Mouse (Mus musculus) kidney, embryonic 16.5 days (tissue): ENCODE data around the gene Olfr898. TPM values are rescaled to one million over a fixed set of nuclear protein-coding genes. Genes with fewer than 3 reads are reported as not detected.

Experiments used
- ATAC-seq: fragments of 200-750 bp; cut with Nextera tagmentation; 2 replicates; pipeline ENCODE4 v1.8.0; 2017; ENCODE audit warnings: moderate TSS enrichment; ENCODE audit not compliant: low FRiP score, low TSS enrichment
- H3K27ac ChIP-seq: fragments of 300-500 bp; sonication (generic); 2 replicates; pipeline ENCODE4 v1.5.1; 2014; ENCODE audit warnings: low read length
- H3K27me3 ChIP-seq: fragments of 300-500 bp; sonication (generic); 2 replicates; pipeline ENCODE4 v1.6.1; 2014; ENCODE audit warnings: low read length, control low read depth, mixed read lengths; ENCODE audit not compliant: insufficient read depth
- H3K36me3 ChIP-seq: fragments of 300-500 bp; sonication (generic); 2 replicates; pipeline ENCODE4 v1.6.1; 2014; ENCODE audit warnings: low read length, control low read depth, mixed read lengths; ENCODE audit not compliant: insufficient read depth
- H3K4me1 ChIP-seq: fragments of 300-500 bp; sonication (generic); 2 replicates; pipeline ENCODE4 v1.6.1; 2014; ENCODE audit warnings: low read length, control low read depth, mixed read lengths; ENCODE audit not compliant: insufficient read depth
- H3K4me2 ChIP-seq: fragments of 300-500 bp; sonication (generic); replicated peaks from 2 replicates; pipeline ENCODE4 v1.6.1; 2014; ENCODE audit warnings: low read depth, low read length
- H3K4me3 ChIP-seq: fragments of 300-500 bp; sonication (generic); 2 replicates; pipeline ENCODE4 v1.5.1; 2014; ENCODE audit warnings: mild to moderate bottlenecking, low read length
- H3K9ac ChIP-seq: fragments of 300-500 bp; sonication (generic); replicated peaks from 2 replicates; pipeline ENCODE4 v1.6.1; 2014; ENCODE audit warnings: low read length
- H3K9me3 ChIP-seq: fragments of 300-500 bp; sonication (generic); 2 replicates; pipeline ENCODE4 v1.6.1; 2016; ENCODE audit warnings: low read length, control low read depth
- WGBS: fragments of 180-500 bp; shearing (Covaris S2); extraction: QIAGEN DNeasy Blood & Tissue Kit; methylation state at CpG from one replicate; pipeline ENCODE4 v1.1.7; 2014; 5-methylcytosine and 5-hydroxymethylcytosine counted together
- polyA plus RNA-seq: library from polyadenylated mRNA; unstranded; fragments of >200 nt; fragmentation: Nextera tagmentation; extraction: Ambion mirVana; gene quantifications from 2 replicates; pipeline ENCODE4 v1.2.1, GENCODE M21; 2015

Olfr898 gene
- polyA plus RNA-seq: not detected in 2 replicates

- Histone ChIP-seq H3K27ac (no peak within 1 kb of the TSS), H3K9ac (no peak within 1 kb of the TSS), H3K36me3 (no peaks in the 10 kb centered on the region), H3K9me3 (no peaks in the 10 kb centered on the region), H3K4me3 (no peak within 1 kb of the TSS), H3K4me2 (no peak within 1 kb of the TSS), H3K27me3 (no peaks in the 10 kb centered on the region), H3K4me1 (no peaks in the 10 kb centered on the region)
- WGBS: 89% methylated on average over 4 of the region's 4 CpGs
- no peak for ATAC-seq
Observed at GRCm38 (mm10) chr9:38348111-38348510, at the start of gene Olfr898. Olfr898 (plus strand) TSS chr9:38348411.

GRCm38 (mm10) chr9:38328760-38329159, 19.5 kb upstream of the Olfr898 start, which contains the start of gene Olfr25:
Olfr25 (plus strand) TSS chr9:38329060.
- Histone ChIP-seq H3K27me3 (no peaks in the 10 kb centered on the region), H3K4me2 (no peak within 1 kb of the TSS), H3K4me1 (no peaks in the 10 kb centered on the region), H3K36me3 (no peaks in the 10 kb centered on the region), H3K9ac (no peak within 1 kb of the TSS), H3K9me3 (no peaks in the 10 kb centered on the region), H3K4me3 (no peak within 1 kb of the TSS), H3K27ac (no peak within 1 kb of the TSS)
- ATAC-seq: no peak
- WGBS: 78% methylated on average over 3 of the region's 3 CpGs

GRCm38 (mm10) chr9:38366596-38366995, 18.4 kb downstream of the Olfr898 start, which contains the start of gene Olfr250:
Olfr250 (plus strand) TSS chr9:38366896.
- Histone ChIP-seq H3K27ac (no peak within 1 kb of the TSS), H3K4me3 (no peak within 1 kb of the TSS), H3K4me1 (no peaks in the 10 kb centered on the region), H3K9me3 (no peaks in the 10 kb centered on the region), H3K4me2 (no peak within 1 kb of the TSS), H3K27me3 (no peaks in the 10 kb centered on the region), H3K36me3 (no peaks in the 10 kb centered on the region), H3K9ac (no peak within 1 kb of the TSS)
- ATAC-seq: no peak
- WGBS: 93% methylated on average over 2 of the region's 2 CpGs

- whole genome bisulfite sequencing: 66% methylated on average over 2 of the region's 2 CpGs
- ATAC-seq: no peak
- no peak within 1 kb of the TSS for H3K27ac ChIP-seq
Observed at GRCm38 (mm10) chr9:38376786-38377185, 28.6 kb downstream of the Olfr898 start, which contains the start of gene Olfr251. Olfr251 (plus strand) TSS chr9:38377086.

GRCm38 (mm10) chr9:38401398-38401797, 53.2 kb downstream of the Olfr898 start, which contains the start of gene Olfr147:
Olfr147 (plus strand) TSS chr9:38401698.
- H3K27ac ChIP-seq: no peak within 1 kb of the TSS
- no peak within 1 kb of the TSS for H3K4me2 ChIP-seq
- H3K36me3 ChIP-seq: no peaks in the 10 kb centered on the region
- no peaks in the 10 kb centered on the region for H3K4me1 ChIP-seq
- no peaks in the 10 kb centered on the region for H3K9me3 ChIP-seq
- no peak within 1 kb of the TSS for H3K4me3 ChIP-seq
- H3K27me3 ChIP-seq: no peaks in the 10 kb centered on the region
- H3K9ac ChIP-seq: no peak within 1 kb of the TSS
- 81% methylated on average over 1 of the region's 1 CpGs for WGBS
- no peak for ATAC-seq

More at GRCm38 (mm10) chr9:38376786-38377185, 28.6 kb downstream of the Olfr898 start, which contains the start of gene Olfr251:
- Histone ChIP-seq H3K9ac (no peak within 1 kb of the TSS), H3K4me2 (no peak within 1 kb of the TSS), H3K4me1 (no peaks in the 10 kb centered on the region), H3K4me3 (no peak within 1 kb of the TSS), H3K27me3 (no peaks in the 10 kb centered on the region), H3K36me3 (no peaks in the 10 kb centered on the region), H3K9me3 (no peaks in the 10 kb centered on the region)

Other genes with a start within 250 kb of the Olfr898 start
- not detected in 2 replicates for gene Olfr888, start 240.3 kb upstream of the Olfr898 start, polyA plus RNA-seq
- gene Olfr889, start 233.2 kb upstream of the Olfr898 start, polyA plus RNA-seq: 0.03 and 0.06 TPM in 2 replicates
- not detected in 2 replicates for gene Olfr890, start 205.9 kb upstream of the Olfr898 start, polyA plus RNA-seq
- not detected in 2 replicates for gene Olfr891, start 167.6 kb upstream of the Olfr898 start, polyA plus RNA-seq
- gene Olfr893, start 140.0 kb upstream of the Olfr898 start, polyA plus RNA-seq: not detected in 2 replicates
- gene Olfr894, start 130.4 kb upstream of the Olfr898 start, polyA plus RNA-seq: not detected in 2 replicates
- not detected in 2 replicates for gene Olfr143, start 95.6 kb upstream of the Olfr898 start, polyA plus RNA-seq
- gene Olfr895, start 80.6 kb upstream of the Olfr898 start, polyA plus RNA-seq: not detected in 2 replicates
- gene Olfr896-ps1, start 57.3 kb upstream of the Olfr898 start, polyA plus RNA-seq: not detected in 2 replicates
- gene Olfr25, start 19.4 kb upstream of the Olfr898 start, polyA plus RNA-seq: not detected in 2 replicates
- gene Olfr250, start 18.5 kb downstream of the Olfr898 start, polyA plus RNA-seq: not detected in 2 replicates
- gene Olfr251, start 28.7 kb downstream of the Olfr898 start, polyA plus RNA-seq: not detected in 2 replicates
- gene Olfr147, start 53.3 kb downstream of the Olfr898 start, polyA plus RNA-seq: not detected in 2 replicates
- gene Olfr901, start 81.0 kb downstream of the Olfr898 start, polyA plus RNA-seq: not detected in 2 replicates
- not detected in 2 replicates for gene Olfr902, start 99.2 kb downstream of the Olfr898 start, polyA plus RNA-seq
- gene Olfr904, start 114.7 kb downstream of the Olfr898 start, polyA plus RNA-seq: not detected in 2 replicates
- gene Olfr905, start 122.7 kb downstream of the Olfr898 start, polyA plus RNA-seq: not detected in 2 replicates
- not detected in 2 replicates for gene Olfr906, start 138.7 kb downstream of the Olfr898 start, polyA plus RNA-seq
- gene Olfr907, start 147.4 kb downstream of the Olfr898 start, polyA plus RNA-seq: not detected in 2 replicates
- gene Olfr911-ps1, start 173.2 kb downstream of the Olfr898 start, polyA plus RNA-seq: not detected in 2 replicates
- not detected in 2 replicates for gene Olfr910, start 189.4 kb downstream of the Olfr898 start, polyA plus RNA-seq
- gene Olfr912, start 231.8 kb downstream of the Olfr898 start, polyA plus RNA-seq: not detected in 2 replicates
- gene Olfr913, start 244.3 kb downstream of the Olfr898 start, polyA plus RNA-seq: not detected in 2 replicates